Mouse (Mus musculus): Measurements from ENCODE around the gene Slc37a4. TPM values are rescaled to one million over a fixed set of nuclear protein-coding genes. Genes with fewer than 3 reads are reported as not detected.

Gene Slc37a4
- polyA plus RNA-seq, 1 experiment from 2014 or later: 10.8 TPM

Small RNA genes within 50 kb of the gene (microRNA-seq; reads per million reads assigned to microRNA genes)
- not detected for gene Mir7085 (ENCODE audit: borderline number of aligned reads)

Other genes with a start within 250 kb of the Slc37a4 start
- gene Cbl, start 162.8 kb upstream of the Slc37a4 start, polyA plus RNA-seq (2014; fragmentation: Nextera tagmentation; extraction: Ambion mirVana): 16.4 and 17.4 TPM in 2 replicates
- gene Ccdc153, start 156.2 kb upstream of the Slc37a4 start, polyA plus RNA-seq (2014; fragmentation: Nextera tagmentation; extraction: Ambion mirVana): not detected in 2 replicates
- gene Pdzd3, start 145.4 kb upstream of the Slc37a4 start, polyA plus RNA-seq (2014; fragmentation: Nextera tagmentation; extraction: Ambion mirVana): not detected in 2 replicates
- gene Nlrx1, start 128.3 kb upstream of the Slc37a4 start, polyA plus RNA-seq (2014; fragmentation: Nextera tagmentation; extraction: Ambion mirVana): 2.6 TPM in 2 replicates
- gene Abcg4, start 108.2 kb upstream of the Slc37a4 start, polyA plus RNA-seq (2014; fragmentation: Nextera tagmentation; extraction: Ambion mirVana): 1.6 and 2.0 TPM in 2 replicates
- gene Hinfp, start 91.2 kb upstream of the Slc37a4 start, polyA plus RNA-seq (2014; fragmentation: Nextera tagmentation; extraction: Ambion mirVana): 17.2 and 19.6 TPM in 2 replicates
- gene C2cd2l, start 76.6 kb upstream of the Slc37a4 start, polyA plus RNA-seq (2014; fragmentation: Nextera tagmentation; extraction: Ambion mirVana): 5.8 and 7.5 TPM in 2 replicates
- 51.3 and 60.6 TPM in 2 replicates for gene Dpagt1, start 70.8 kb upstream of the Slc37a4 start, polyA plus RNA-seq (2014; fragmentation: Nextera tagmentation; extraction: Ambion mirVana)
- 412 and 427 TPM in 2 replicates for gene H2afx, start 62.2 kb upstream of the Slc37a4 start, polyA plus RNA-seq (2014; fragmentation: Nextera tagmentation; extraction: Ambion mirVana)
- gene Hmbs, start 52.6 kb upstream of the Slc37a4 start, polyA plus RNA-seq (2014; fragmentation: Nextera tagmentation; extraction: Ambion mirVana): 152 and 161 TPM in 2 replicates
- gene Vps11, start 35.2 kb upstream of the Slc37a4 start, polyA plus RNA-seq (2014; fragmentation: Nextera tagmentation; extraction: Ambion mirVana): 27.3 and 27.6 TPM in 2 replicates
- 29.2 and 31.3 TPM in 2 replicates for gene Hyou1, start 17.4 kb upstream of the Slc37a4 start, polyA plus RNA-seq (2014; fragmentation: Nextera tagmentation; extraction: Ambion mirVana)
- gene Rps25, start 10.3 kb downstream of the Slc37a4 start, polyA plus RNA-seq (2014; fragmentation: Nextera tagmentation; extraction: Ambion mirVana): 2,044 and 2,103 TPM in 2 replicates
- 166 and 175 TPM in 2 replicates for gene Trappc4, start 10.7 kb downstream of the Slc37a4 start, polyA plus RNA-seq (2014; fragmentation: Nextera tagmentation; extraction: Ambion mirVana)
- 20.3 and 27.6 TPM in 2 replicates for gene Ccdc84, start 21.7 kb downstream of the Slc37a4 start, polyA plus RNA-seq (2014; fragmentation: Nextera tagmentation; extraction: Ambion mirVana)
- gene Foxr1, start 44.3 kb downstream of the Slc37a4 start, polyA plus RNA-seq (2014; fragmentation: Nextera tagmentation; extraction: Ambion mirVana): not detected in 2 replicates
- gene Upk2, start 58.1 kb downstream of the Slc37a4 start, polyA plus RNA-seq (2014; fragmentation: Nextera tagmentation; extraction: Ambion mirVana): 0.59 and 1.3 TPM in 2 replicates
- 10.3 and 11.8 TPM in 2 replicates for gene Bcl9l, start 86.0 kb downstream of the Slc37a4 start, polyA plus RNA-seq (2014; fragmentation: Nextera tagmentation; extraction: Ambion mirVana)
- gene Cxcr5, start 165.0 kb downstream of the Slc37a4 start, polyA plus RNA-seq (2014; fragmentation: Nextera tagmentation; extraction: Ambion mirVana): 0.13 and 0.31 TPM in 2 replicates
- 14.0 and 15.4 TPM in 2 replicates for gene Ddx6, start 208.0 kb downstream of the Slc37a4 start, polyA plus RNA-seq (2014; fragmentation: Nextera tagmentation; extraction: Ambion mirVana)

All from embryonic facial prominence, embryonic 11.5 days (tissue).